Mouse (Mus musculus) urinary bladder, postnatal 25 days (tissue): ENCODE measurements around the gene Tchp.

Experiments used
- DNase-seq: peaks from one replicate; pipeline ENCODE4 v3.0.0; 2022; ENCODE audit warnings: low spot score

The Tchp gene

DNA sequence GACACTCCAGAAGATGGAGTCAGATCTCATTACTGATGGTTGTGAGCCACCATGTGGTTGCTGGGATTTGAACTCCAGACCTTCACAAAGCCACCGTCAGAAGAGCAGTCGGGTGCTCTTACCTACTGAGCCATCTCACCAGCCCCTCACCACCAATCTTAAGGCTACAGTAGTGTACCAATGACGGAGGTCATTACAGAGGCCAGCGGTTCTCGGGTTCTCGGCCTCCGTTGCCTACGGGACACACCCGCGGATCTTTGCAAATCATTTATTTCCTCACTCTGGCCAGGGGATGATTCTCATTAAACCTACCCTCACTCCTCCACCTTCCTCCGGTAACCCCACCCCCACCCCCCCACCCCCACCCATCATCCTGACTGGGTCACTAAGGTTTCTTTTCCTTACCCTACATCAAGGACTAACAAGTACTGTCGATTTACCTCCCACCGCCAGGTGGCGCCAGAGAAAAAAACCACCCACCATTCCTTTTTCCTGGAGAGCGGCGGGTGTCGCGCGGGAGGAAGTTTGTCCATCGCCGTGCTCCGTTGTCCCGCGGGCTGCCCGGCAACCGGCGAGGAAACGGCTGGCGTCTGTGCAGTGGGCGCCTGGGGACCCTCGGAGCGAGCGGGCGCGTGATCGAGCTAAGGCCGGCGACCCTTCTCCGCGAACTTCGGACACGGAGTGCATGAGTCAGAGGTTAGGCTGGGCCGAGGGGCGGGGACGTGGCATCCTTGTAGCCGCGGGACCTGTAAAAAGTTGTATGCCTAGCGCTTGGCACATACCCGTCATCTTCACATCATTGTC, at the start of gene Tchp:
TSS of gene Tchp (plus strand) at position 496 of the 804 bp plus-strand sequence.
- DNase-seq = peak; percentile 96

DNA sequence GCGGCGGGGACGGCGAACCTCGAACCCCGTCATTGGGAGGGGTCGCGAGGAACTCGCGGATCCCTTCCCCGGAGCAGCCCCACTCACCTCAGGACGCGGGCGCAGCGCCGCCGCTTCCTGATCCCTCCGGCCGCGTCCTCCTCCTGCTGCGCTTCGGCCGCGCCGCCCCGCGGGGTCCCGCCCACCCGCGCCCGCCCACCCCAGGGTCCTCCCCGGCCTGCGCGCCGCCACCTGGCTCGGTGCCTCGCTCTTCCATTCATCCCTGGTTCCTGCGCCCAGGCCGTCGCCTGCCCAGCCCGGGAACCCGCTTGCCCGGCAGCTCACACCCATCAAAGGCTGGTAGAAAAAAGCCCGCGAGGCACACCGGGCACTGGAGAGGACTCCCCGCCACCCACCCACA, 49.3 kb upstream of the Tchp start, which contains the start of gene Trpv4:
TSS of gene Trpv4 (minus strand) at position 167 of the 400 bp plus-strand sequence.
- no peak for DNase-seq

DNA sequence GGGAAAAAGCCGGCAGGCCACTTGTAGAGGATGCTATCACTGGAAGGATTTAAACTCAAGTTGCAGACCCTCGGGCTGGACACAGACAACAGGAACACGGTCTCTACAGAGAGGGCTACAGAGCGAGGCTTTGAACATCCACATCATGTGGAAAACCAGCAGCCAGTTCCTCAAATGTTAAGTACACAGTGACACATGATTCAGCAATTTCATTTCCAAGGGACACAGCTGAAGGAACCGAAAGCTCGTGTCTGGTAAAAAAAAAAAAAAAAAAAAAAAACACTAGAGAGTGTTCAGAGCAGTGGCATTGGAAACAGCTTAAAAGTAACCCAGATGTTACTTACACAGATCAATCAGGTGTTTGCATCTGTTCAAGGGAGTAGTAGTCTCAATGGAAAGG, 46.5 kb upstream of the Tchp start:
- no peak for DNase-seq

DNA sequence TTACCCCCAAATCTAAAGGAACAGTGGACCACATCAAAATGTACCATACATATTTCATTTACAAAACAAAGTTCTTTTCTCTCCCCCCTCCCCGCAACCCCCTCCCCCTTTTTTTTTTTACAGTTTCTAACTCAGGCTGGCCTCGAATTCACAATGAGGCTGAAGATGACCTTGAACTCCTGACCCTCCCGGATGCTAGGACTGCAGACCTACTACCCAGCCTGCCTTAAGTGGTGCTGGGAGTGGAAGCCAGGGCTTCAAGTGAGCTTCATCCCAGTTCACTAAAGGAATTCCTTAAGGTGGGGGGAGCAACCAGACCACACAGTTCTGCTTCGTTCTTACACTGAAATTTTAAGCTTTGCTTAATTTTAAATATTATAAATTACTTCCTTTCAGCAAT, 43.4 kb upstream of the Tchp start:
- DNase-seq = no peak

DNA sequence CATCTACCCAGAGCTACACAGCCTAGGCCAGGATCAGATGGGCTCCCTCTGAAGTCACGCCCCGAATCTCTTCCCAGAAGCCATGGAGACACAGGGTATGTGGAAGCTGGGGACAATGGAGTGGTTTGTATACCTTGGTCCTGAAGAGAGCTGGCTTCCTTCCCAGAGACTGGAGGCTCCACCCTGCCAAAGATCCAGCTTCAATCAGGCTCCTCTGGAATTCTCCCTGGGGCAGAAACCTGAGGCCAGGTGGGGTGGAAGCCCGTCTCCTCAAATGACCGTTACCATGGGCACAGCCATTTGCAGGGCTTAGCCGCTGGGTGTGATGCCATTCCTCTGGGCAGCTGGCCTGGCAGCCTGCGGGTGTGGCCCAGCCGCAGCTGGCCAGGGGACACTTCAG, 42.8 kb upstream of the Tchp start:
- no peak for DNase-seq

DNA sequence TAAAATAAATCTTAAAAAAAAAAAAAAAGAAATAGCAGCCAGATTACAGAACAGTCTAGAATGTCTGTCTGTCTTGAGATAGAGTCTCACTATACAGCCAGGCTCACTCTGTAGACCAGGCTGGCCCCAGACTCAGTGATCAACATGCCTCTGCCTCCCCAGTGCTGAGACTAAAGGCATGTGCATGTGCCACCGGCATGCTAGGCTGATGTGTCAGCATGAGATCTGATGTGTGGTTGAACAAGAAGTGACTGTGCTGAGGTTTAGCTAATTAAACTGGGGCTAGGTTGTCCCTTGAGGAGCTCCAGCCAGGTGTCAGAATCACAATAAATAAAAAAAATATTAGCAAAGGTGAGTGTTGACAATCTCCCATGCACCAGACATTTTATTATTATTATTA, 40.9 kb upstream of the Tchp start:
- DNase-seq = no peak

DNA sequence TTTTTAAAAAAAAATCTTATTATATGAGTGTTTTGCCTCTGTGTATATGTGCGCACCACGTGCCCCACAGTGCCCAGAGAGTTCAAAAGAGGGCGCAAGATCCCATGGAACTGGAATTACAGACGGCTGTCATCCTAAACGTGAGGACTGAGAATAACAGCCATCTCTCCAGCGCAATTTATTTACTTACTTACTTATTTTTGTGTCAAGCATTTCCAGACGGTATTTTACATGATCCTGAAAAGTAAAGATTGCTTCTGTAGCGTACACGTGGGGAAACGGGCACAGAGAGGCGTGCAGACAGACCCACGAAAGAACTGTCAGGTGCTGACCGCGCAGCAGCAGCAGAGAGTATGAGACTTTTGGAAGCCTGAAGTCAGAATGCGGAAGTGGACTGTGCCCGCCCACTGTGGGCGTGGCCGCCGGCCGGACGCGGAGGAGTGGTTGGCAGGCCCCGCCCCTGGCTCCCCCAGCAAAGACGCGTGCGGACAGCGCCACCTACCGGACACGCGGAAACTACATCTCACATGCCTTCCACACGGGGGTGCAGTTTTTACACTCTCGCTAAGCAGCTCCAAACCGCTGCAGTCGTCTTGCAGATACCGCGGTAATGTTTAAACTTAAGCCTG, 40.2 kb upstream of the Tchp start:
- DNase-seq = peak; percentile 100

DNA sequence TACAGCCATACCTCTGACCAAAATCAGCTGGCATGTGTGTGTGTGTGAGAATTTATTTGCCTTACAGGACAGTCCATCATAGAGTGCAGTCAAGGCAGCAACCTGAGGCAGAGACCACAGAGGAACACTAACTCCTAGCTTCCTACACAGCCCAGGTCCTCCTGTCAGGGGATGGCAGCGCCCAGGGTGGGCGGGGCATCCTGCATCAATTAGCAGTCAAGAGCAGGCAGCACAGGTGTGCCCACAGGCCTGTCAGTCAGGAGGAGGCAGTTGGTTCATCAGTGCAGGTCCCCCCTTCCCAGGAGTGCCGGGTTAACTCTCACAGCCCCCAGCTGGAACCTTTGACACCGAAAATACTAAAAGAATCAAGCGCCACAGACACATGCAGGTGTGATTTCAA, 38.5 kb upstream of the Tchp start:
- DNase-seq = no peak

DNA sequence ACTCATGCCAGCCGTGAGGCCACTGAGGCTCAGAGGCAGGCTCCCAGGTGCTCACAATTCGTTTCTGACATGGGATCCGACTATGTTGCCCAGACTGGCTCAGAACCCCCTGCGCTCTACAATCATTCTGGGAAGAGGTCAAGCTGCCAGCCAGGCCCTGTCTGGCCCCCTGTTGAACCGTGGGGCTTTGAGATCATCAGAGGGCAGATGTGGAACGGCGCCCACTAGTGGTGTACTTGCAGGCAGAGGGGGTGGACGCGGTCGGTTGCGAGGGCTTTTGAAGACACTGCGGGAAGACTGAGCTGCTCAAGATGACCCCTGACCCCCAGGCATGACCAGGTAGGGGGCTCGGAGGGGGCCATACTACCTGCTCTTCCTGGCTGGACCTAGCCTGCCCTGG, 34.4 kb upstream of the Tchp start:
- DNase-seq = no peak

DNA sequence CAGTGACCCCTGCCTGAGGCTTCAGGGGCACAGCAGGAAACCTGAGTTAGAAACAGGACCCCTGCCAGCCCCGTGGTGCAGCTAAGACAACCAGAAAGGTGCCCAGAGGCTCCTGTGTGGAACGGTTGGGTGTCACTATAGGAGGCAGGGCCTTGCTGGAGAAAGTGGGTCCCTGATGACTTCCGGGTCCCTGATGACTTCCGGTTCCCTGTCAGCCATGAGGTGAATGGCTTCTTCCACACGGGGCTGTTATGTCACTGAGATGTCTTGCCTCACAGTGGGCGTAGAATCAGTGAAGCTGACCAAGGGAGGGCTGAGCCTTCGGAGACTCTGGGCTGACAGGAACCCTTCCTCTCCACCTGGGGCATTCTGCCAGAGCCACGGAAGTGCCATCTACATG, 33.0 kb upstream of the Tchp start:
- DNase-seq = no peak

DNA sequence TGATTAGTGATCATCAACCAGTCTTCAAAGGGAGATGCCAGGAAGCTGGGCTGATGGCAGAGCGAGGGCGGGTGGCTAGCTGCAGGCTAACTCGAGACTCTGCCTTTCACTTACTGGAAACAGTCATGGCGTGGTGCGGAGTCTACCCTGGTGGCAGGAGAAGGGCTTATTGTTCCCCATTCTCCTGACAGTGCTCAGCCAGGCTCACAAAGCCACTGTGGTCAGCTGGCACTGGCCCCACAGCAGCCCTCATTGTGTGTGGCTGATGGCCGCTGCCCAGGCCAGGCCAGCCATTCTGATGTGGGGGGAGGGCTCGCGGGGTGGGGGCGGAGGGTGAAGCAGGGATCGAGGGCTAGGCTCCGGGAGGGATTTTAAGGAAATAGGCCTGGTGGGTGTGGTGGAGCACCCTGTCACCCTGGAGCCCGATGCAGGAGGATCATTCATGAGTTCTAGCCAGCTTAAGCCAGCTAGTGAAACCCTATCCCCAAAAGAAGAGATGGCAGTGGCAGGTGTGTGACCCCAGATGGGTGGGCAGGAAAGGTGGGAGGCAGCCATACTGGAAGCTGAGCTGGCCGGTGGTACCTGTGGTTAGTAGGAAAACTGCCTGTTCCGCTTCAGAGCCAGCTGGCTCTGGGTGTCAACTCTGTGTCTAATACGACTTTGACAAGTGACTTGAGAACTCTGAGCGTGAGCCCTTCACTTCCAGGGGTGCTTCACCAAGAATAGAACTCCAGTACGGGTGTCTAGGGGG, 27.5 kb upstream of the Tchp start:
- no peak for DNase-seq

DNA sequence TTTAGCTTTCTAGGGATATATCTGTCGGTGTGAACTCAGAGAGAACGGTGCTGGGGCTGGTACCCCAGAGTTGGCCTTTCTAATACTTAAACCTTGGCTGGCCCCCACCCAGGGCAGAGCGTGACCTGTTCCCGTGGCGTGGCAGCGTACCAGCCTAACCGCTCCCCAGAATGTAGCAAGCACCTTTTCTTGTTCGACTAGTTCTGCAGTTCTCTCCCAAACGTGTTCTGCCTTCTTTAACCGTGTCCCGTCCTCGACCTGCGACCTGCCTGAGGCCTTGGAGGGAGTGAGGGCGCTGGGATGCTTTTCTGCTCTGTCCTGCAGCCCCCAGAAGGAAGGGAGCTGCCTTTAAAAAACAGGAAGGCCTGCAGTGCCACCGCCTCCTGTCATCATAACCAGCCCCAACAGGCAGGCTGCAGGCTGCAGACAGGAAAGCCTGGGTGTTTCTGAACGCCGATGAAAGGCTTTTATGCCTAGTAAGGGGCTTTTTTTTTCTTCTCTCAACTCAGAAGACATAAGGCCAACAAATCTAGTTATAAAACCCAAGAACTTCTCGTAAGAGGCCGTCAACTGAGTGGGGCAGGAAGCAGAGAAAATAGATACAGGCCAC, 26.8 kb upstream of the Tchp start:
- DNase-seq = peak; percentile 48

DNA sequence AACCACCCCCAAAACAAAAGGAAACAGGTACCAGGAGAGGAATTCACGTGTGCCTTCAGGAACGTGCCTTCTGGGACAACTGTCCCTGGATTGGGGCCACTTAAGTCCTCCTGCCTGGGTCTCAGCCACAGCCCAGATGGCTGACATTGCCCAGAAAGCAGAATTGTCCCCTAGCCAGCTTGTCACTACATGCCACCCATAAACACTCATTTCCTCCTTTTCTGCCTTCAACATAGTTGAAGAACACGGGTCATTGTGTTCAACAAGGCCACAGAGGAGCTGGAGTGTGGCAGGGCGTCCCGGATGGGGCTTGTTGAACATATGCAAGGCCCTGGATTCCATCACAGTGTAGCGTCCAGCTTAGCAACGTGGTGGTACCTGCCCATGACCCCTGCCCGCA, 25.8 kb upstream of the Tchp start:
- no peak for DNase-seq

DNA sequence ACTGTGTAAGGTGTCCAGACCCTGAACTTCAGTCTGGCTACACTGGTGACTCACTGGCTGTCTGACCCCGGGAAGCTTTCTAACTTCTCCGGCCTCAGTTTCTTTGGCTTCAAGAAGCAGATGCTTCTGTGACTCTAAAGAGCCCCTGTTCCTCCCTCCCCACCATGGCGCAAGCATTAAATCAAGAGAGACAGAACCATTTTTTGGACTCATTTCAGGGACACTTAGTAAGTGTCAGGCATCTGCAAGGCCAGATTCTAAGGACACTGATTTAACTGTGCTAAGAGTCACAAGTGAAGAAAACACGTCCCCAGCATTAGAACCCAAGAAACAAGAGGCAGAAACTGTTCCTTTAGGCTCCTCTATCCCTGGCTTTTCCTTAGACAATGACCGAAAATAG, 21.6 kb upstream of the Tchp start:
- DNase-seq = no peak

DNA sequence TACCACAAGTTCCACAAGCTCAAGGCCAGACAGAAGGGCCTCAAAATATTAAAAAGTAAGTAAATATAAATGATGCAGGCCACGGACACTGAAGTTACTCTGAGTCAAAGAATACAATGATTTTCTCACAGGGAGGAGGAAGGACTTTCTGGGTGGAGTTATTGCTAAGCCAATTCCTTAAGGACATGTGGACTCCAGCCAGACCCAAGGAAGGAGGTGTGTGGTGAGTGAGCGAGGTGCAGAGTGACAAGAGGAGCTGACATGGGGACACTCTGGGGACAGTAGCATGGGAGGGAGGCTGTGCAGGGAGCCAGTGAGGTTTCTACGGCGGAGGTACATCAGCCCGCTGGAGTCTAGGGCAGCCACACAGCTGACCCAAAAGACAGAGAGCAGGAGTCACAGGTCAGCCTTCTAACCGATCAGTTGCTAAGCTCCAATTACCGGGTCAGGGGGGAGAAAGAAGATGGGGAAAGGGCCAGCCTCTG, 20.8 kb upstream of the Tchp start:
- DNase-seq = no peak

DNA sequence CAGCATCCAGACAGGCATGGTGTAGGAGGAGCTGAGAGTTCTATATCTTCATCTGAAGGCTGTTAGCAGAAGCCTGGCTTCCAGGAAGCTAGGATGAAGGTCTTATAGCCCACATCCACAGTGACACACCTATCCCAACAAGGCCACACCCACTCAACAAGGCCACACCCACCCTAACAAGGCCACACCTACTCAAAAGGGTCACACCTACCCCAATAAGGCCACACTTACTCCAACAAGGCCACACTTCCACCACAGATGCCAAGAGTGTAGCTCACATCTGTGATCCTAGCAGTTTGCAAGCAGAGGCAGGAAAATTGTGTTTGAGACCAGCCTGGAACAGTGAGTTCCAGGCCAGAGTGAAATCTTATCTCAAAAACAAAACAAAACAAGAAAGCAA, 19.7 kb upstream of the Tchp start:
- no peak for DNase-seq

DNA sequence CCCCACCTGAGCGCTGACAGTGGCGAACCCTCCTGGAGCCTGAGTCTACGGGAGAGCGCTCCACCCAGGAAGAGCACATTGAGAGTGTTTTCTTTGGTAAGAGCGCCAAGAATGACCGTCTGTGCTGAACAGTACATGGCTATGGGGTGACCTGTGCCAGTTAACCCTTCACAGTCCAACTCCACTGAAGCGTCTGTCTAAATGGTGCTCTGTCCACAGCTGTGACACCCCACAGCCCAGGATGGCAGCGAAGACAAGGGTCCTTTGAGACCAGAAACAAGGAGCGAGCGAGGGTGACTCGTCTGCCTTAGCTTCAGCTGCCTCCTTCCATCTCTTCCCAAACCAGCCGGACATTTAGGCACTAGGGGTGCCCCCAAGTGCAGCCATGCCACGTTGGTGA, 18.9 kb upstream of the Tchp start:
- no peak for DNase-seq

DNA sequence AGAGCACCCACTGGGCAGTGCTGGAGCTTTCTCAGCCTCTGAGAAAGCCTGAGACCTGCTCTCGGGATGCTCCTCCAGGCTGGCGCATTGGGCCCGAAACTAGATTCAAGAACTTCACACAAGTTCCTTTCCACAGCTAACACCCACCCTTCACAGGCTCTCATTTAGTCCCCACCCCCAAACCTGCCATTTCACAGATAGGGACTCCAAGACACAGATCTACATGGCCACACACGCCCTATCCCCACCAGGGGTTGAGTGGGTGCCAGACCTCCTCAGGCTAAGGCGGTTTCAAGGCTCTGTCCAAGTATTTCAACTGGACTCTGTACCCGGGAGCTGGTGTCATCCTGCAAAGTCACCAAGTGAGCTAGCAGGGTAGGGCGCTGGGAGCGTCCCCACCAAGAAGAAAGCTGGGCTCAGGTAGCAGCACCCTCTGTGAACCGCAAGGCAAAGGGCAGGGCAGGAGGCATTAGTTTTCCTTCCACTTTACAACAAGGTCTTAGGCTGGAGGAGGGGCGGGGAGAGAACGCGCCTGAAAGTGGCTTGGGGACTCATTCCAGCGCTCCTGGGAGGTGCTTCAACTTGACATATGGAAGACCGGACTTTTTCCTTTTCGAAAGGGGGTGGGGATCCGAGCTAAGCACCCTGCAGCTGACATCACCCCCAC, 17.7 kb upstream of the Tchp start:
- no peak for DNase-seq

DNA sequence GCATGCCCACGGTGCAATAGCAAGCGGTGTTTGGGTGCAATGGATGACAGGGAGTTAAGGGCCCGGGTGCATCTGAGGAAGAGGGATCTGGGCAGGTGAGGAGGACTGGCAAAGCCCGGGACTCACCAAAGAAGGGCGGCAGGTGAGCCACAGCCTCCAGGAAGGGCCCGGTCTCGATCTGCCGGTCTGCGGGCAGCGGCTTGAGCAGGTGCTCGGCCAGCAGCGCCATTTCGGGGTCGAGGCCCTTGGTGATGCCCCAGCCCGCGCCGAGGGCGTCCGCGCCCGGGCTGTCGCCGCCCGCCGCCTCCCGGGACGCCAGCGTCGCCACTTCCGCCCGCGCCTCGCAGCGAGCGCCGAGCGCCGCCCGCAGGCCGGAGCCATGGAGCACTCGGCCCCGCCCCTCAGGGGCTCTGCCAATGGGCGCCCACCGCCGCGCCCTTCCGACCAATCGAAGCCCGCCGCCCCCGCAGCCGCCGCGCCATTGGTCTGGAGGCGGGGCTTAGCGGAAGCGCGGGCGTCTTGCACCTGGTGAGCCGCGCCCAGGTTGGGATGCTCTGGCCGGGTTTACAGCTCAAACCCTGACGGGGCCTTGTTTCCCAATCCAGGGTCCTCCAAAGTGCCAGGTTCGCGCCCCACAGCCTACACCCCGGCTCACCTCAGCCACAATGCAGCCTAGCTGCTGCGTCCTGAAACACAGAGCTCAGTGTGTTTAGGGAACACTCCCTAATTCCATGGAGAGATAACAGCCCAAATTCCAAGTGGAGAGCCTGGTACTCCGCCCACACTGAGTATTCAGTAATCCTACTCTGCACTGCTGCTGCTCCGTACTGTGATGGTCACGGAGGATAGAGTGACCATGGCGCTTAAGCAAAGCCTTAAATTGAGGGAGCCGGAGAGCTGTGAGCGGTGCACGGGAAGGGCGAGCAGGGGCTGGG, 16.7 kb upstream of the Tchp start, which contains the start of gene Gltp:
TSS of gene Gltp (minus strand) at position 352 of the 935 bp plus-strand sequence.
- peak; percentile 94 for DNase-seq

DNA sequence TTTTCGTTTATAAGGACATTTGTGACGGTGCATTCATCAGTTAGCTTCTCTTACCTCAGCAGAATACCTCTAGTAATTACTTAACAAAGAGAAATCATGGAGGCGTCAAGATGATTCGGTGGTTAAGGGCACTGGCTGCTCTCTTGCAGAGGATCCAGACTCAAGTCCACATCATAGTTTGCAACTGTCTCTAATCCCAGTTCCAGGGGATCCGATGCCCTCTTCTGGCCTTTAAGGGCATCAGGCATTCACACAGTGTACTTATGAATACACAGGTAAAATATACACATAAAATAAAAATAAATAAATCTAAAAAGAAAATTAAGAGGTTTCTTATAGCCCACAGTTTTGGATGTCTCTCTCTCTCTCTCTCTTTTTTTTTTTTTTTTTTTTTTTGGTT, 11.8 kb upstream of the Tchp start:
- no peak for DNase-seq

DNA sequence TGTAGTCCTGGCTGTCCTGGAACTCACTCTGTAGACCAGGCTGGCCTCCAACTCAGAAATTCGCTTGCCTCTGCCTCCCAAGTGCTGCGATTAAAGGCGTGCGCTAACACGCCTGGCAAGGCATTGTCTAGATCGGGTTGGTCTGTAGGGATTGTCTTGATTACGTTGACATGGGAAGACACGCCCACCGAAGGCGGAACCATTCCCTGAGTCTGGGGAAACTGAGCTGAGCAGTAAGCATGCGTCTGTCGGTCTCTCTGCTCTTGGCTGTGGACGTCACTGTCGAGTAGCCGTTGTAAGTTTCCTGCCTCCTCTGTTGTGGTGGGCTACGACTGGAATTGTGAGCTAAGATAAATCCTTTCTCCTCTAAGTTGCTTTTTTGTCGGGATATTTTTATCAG, 10.6 kb upstream of the Tchp start:
- no peak for DNase-seq
